In genomic region chr14:70832462-70833212, GRCm38 (mm10) we compare ENCODE assay signal across 10 mouse cellular contexts.
DNase-seq lines count a peak whose midpoint lies in the region; ATAC-seq lines count a peak whose summit lies in the region.
"Had no signal": no experiment of that assay in that cellular context is flagged by ENCODE, and none has a peak within 500 bp of the region (broad histone marks: within the 10 kb centered on the region; RNA-seq: fewer than 3 reads in every experiment).

No protein-coding gene starts in this region.

- no peak overlapping the region for H3K4me3 ChIP-seq in kidney, embryonic 15.5 days (replicated peaks)
- H3K4me3 ChIP-seq: myocyte had no signal

- peaks cover 10% of the 10 kb centered on the region; the same call in 1 of the 2 replicates for H3K4me1 ChIP-seq in kidney, embryonic 15.5 days

- peak; percentile 13 for DNase-seq in embryo, embryonic 11 days
- DNase-seq in embryo, embryonic 9.5 days (ENCODE audit: extremely low spot score) = no peak
- DNase-seq in kidney, adult 11 months = peak; percentile 45
- peak; percentile 54 to 57 for DNase-seq in cerebellum, postnatal 14 days
- peak; percentile 8 for DNase-seq in kidney, postnatal 10 days
- no peak for DNase-seq in left cerebral cortex, postnatal 36 days (ENCODE audit: low spot score in 2 of 2)
- DNase-seq: lung, adult 2 months had no signal

- ATAC-seq in kidney, embryonic 15.5 days (replicated peaks; ENCODE audit: low FRiP score) = no peak
- no peak for ATAC-seq in erythroid progenitor cell, adult 5-6 weeks (replicated peaks; ENCODE audit: low FRiP score, poor library complexity, severe bottlenecking)

- no peaks in the 10 kb centered on the region for H3K9me3 ChIP-seq in kidney, embryonic 15.5 days (replicated peaks)

- no peak overlapping the region for H3K9ac ChIP-seq in kidney, embryonic 15.5 days

- H3K4me2 ChIP-seq in kidney, embryonic 15.5 days = no peak overlapping the region

- WGBS in kidney, embryonic 15.5 days = 46% methylated on average over 16 of the region's 16 CpGs

- H3K27me3 ChIP-seq in kidney, embryonic 15.5 days = no peaks in the 10 kb centered on the region

- no peaks in the 10 kb centered on the region for H3K36me3 ChIP-seq in kidney, embryonic 15.5 days

- intact Hi-C loops in left cerebral cortex, postnatal 36 days (cut with DNase I) = no loop called here

- no peak overlapping the region for H3K27ac ChIP-seq in kidney, embryonic 15.5 days

Comparison
In these comparisons a context has a peak if more than half of its experiments do, and no peak if none do; other contexts are left out.
1. DNase-seq: peak in embryo, embryonic 11 days (single experiment), kidney, adult 11 months (single experiment), cerebellum, postnatal 14 days (2 of 2) and kidney, postnatal 10 days (single experiment); none in embryo, embryonic 9.5 days (single experiment) and left cerebral cortex, postnatal 36 days (0 of 2).